Mouse (Mus musculus) stomach, embryonic 16.5 days (tissue): ENCODE data around the gene Usp54. TPM values are rescaled to one million over a fixed set of nuclear protein-coding genes. Genes with fewer than 3 reads are reported as not detected.

Experiments used
- ATAC-seq: fragments of 200-750 bp; cut with Nextera tagmentation; 2 replicates; pipeline ENCODE4 v1.8.0; 2017; ENCODE audit warnings: moderate number of reproducible peaks, moderate TSS enrichment; ENCODE audit not compliant: insufficient read depth, low FRiP score
- H3K27ac ChIP-seq: fragments of 300-500 bp; sonication (generic); 2 replicates; pipeline ENCODE4 v1.5.1; 2014; ENCODE audit warnings: low read length
- H3K27me3 ChIP-seq: fragments of 300-500 bp; sonication (generic); 2 replicates; pipeline ENCODE4 v1.6.1; 2014; ENCODE audit warnings: low read length, control low read depth, mixed read lengths; ENCODE audit not compliant: control insufficient read depth, insufficient read depth
- H3K36me3 ChIP-seq: fragments of 300-500 bp; sonication (generic); 2 replicates; pipeline ENCODE4 v1.6.1; 2014; ENCODE audit warnings: low read length; ENCODE audit not compliant: control insufficient read depth, insufficient read depth
- H3K4me1 ChIP-seq: fragments of 300-500 bp; sonication (generic); 2 replicates; pipeline ENCODE4 v1.6.1; 2014; ENCODE audit warnings: low read length, control low read depth, mixed read lengths; ENCODE audit not compliant: control insufficient read depth, insufficient read depth
- H3K4me2 ChIP-seq: fragments of 300-500 bp; sonication (generic); 2 replicates; pipeline ENCODE4 v1.6.1; 2014; ENCODE audit warnings: low read depth, low read length, mixed read lengths
- H3K4me3 ChIP-seq: fragments of 300-500 bp; sonication (generic); replicated peaks from 2 replicates; pipeline ENCODE4 v1.5.1; 2014; ENCODE audit warnings: mild to moderate bottlenecking, low read length
- H3K9ac ChIP-seq: fragments of 300-500 bp; sonication (generic); 2 replicates; pipeline ENCODE4 v1.6.1; 2014; ENCODE audit warnings: low read length
- H3K9me3 ChIP-seq: fragments of 300-500 bp; sonication (generic); replicated peaks from 2 replicates; pipeline ENCODE4 v1.6.1; 2016; ENCODE audit warnings: low read length, control low read depth; ENCODE audit not compliant: control insufficient read depth
- WGBS: fragments of 180-500 bp; shearing (Covaris S2); extraction: QIAGEN DNeasy Blood & Tissue Kit; methylation state at CpG from one replicate; pipeline ENCODE4 v1.1.7; 2014; 5-methylcytosine and 5-hydroxymethylcytosine counted together
- microRNA-seq: library from miRNA; unstranded; fragments of <30 nt; microRNA quantifications from one replicate; pipeline ENCODE4, GENCODE M21; 2016
- polyA plus RNA-seq: library from polyadenylated mRNA; unstranded; fragments of >200 nt; fragmentation: Nextera tagmentation; extraction: Ambion mirVana; gene quantifications from 2 replicates; pipeline ENCODE4 v1.2.1, GENCODE M21; 2015

The Usp54 gene
- polyA plus RNA-seq, 1 experiment from 2014 or later, result 6.4 TPM

DNA sequence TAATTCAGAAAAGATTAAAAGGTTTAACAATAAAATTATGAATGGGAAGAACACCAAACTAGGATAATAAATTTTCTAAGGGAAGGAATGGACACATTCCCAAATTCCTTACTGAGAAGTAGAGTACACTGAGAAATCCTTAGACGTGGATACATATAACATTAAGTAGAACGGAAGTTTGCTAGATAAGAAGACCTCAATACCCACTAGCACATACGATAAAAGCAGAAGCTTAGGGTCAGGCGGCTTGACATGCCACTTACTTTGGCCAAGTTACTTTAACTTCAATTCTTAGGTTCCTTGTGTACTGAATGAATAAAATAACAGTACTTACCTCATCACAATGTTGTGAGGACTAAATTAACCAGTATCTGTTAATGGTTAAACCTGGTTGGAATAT is 111.2 kb downstream of the Usp54 start:
- H3K9me3 ChIP-seq, result no peaks in the 10 kb centered on the region
- WGBS, result 84% methylated on average over 4 of the region's 4 CpGs
- ATAC-seq, result no peak
- H3K27me3 ChIP-seq, result no peaks in the 10 kb centered on the region
- H3K36me3 ChIP-seq, result no peaks in the 10 kb centered on the region
- H3K9ac ChIP-seq, result no peak overlapping the region
- no peaks in the 10 kb centered on the region for H3K4me1 ChIP-seq
- no peak overlapping the region for H3K27ac ChIP-seq
- no peak overlapping the region for H3K4me3 ChIP-seq
- H3K4me2 ChIP-seq, result no peak overlapping the region

DNA sequence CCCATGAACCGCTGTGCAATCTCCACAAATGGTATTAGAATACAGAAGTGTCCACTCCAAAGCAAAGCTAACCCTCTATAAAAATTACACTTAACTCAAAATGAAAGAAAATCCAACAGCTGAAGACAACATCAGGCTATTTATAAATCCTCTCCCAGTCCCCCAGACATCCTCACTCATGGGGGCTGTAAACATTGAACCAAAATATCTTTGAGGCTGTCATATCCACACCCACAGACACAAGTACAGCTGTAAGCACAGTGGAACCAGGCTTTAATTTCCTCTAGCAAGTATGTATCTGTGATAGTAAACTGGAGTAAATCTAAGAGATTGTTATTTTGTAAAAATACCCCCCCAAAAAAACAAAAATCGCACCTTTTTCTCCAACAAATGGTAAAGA is 120.7 kb downstream of the Usp54 start:
- H3K9me3 ChIP-seq, result no peaks in the 10 kb centered on the region
- H3K27me3 ChIP-seq, result no peaks in the 10 kb centered on the region
- ATAC-seq, result no peak
- 0 out of 2 replicates have a peak, but pooled peaks cover 6% of the 10 kb centered on the region for H3K36me3 ChIP-seq
- no peak overlapping the region for H3K27ac ChIP-seq
- H3K4me3 ChIP-seq, result no peak overlapping the region
- H3K9ac ChIP-seq, result no peak overlapping the region
- no peak overlapping the region for H3K4me2 ChIP-seq
- H3K4me1 ChIP-seq, result no peaks in the 10 kb centered on the region
- WGBS, result 98% methylated on average over 2 of the region's 2 CpGs

- no peaks in the 10 kb centered on the region for H3K4me1 ChIP-seq
- no peak overlapping the region for H3K4me2 ChIP-seq
- H3K36me3 ChIP-seq, result no peaks in the 10 kb centered on the region
- 86% methylated on average over 2 of the region's 2 CpGs for WGBS
- no peaks in the 10 kb centered on the region for H3K9me3 ChIP-seq
- H3K27ac ChIP-seq, result no peak overlapping the region
- H3K4me3 ChIP-seq, result no peak overlapping the region
- H3K9ac ChIP-seq, result no peak overlapping the region
- H3K27me3 ChIP-seq, result no peaks in the 10 kb centered on the region
- ATAC-seq, result no peak
Measured at GRCm38 (mm10) chr14:20508424-20508823, 132.4 kb downstream of the Usp54 start.

- no peaks in the 10 kb centered on the region for H3K4me1 ChIP-seq
- no peak overlapping the region for H3K4me2 ChIP-seq
- ATAC-seq, result no peak
- no peak overlapping the region for H3K4me3 ChIP-seq
- peaks cover 6% of the 10 kb centered on the region; the same call in 1 of the 2 replicates for H3K36me3 ChIP-seq
- no peak overlapping the region for H3K9ac ChIP-seq
- WGBS, result 93% methylated on average over 10 of the region's 10 CpGs
- H3K27me3 ChIP-seq, result no peaks in the 10 kb centered on the region
- no peaks in the 10 kb centered on the region for H3K9me3 ChIP-seq
- H3K27ac ChIP-seq, result no peak overlapping the region
Measured at GRCm38 (mm10) chr14:20502966-20503365, 137.9 kb downstream of the Usp54 start.

- H3K36me3 ChIP-seq, result peaks cover 14% of the 10 kb centered on the region; the same call in 1 of the 2 replicates
- no peaks in the 10 kb centered on the region for H3K27me3 ChIP-seq
- WGBS, result 92% methylated on average over 3 of the region's 3 CpGs
- H3K9me3 ChIP-seq, result no peaks in the 10 kb centered on the region
- ATAC-seq, result no peak
- H3K4me3 ChIP-seq, result no peak overlapping the region
- H3K4me2 ChIP-seq, result no peak overlapping the region
- no peaks in the 10 kb centered on the region for H3K4me1 ChIP-seq
- H3K27ac ChIP-seq, result no peak overlapping the region
- no peak overlapping the region for H3K9ac ChIP-seq
Measured at GRCm38 (mm10) chr14:20499982-20500381, 140.9 kb downstream of the Usp54 start.

Small RNAs within 50 kb of the gene (microRNA-seq; reads per million reads assigned to microRNA genes)
- 1.5 reads per million for gene Mir6946

Other genes starting within 250 kb of the Usp54 start
- gene Mrps16, start 247.4 kb downstream of the Usp54 start, polyA plus RNA-seq, result 80.0 and 85.7 TPM in 2 replicates
- 0.17 and 0.94 TPM in 2 replicates for gene Cfap70, start 188.8 kb downstream of the Usp54 start, polyA plus RNA-seq
- 76.4 and 86.2 TPM in 2 replicates for gene Anxa7, start 160.9 kb downstream of the Usp54 start, polyA plus RNA-seq
- gene Mss51, start 144.2 kb downstream of the Usp54 start, polyA plus RNA-seq, result 0.52 and 0.56 TPM in 2 replicates
- gene Ppp3cb, start 94.5 kb downstream of the Usp54 start, polyA plus RNA-seq, result 22.5 and 27.5 TPM in 2 replicates
- 1.4 and 29.8 TPM in 2 replicates for gene Myoz1, start 15.5 kb upstream of the Usp54 start, polyA plus RNA-seq
- gene Synpo2l, start 27.3 kb upstream of the Usp54 start, polyA plus RNA-seq, result 0.36 and 5.1 TPM in 2 replicates
- gene Sec24c, start 33.2 kb upstream of the Usp54 start, polyA plus RNA-seq, result 90.5 and 110 TPM in 2 replicates
- gene Fut11, start 53.9 kb upstream of the Usp54 start, polyA plus RNA-seq, result 18.3 and 19.3 TPM in 2 replicates
- 149 and 187 TPM in 2 replicates for gene Chchd1, start 61.9 kb upstream of the Usp54 start, polyA plus RNA-seq
- 23.2 and 26.8 TPM in 2 replicates for gene Zswim8, start 66.5 kb upstream of the Usp54 start, polyA plus RNA-seq
- 23.7 and 24.4 TPM in 2 replicates for gene Ndst2, start 93.5 kb upstream of the Usp54 start, polyA plus RNA-seq
- gene Camk2g, start 153.0 kb upstream of the Usp54 start, polyA plus RNA-seq, result 43.7 and 45.3 TPM in 2 replicates
- gene Plau, start 195.6 kb upstream of the Usp54 start, polyA plus RNA-seq, result 1.9 and 2.8 TPM in 2 replicates